Mouse (Mus musculus) MEL (cell line): Measurements from ENCODE around the gene Senp7.

ENCODE experiments used
- CTCF ChIP-seq, 3 experiments: IDR thresholded peaks in 2 of 3; conservative IDR thresholded peaks in 1 of 3; 2 replicates each; pipeline ENCODE4 v1.5.1; 2011 to 2012; ENCODE audit warnings: low read length in 3 of 3, low read depth in 2 of 3, mild to moderate bottlenecking in 2 of 3, improper control_type of control experiment in 1 of 3, inconsistent platforms in 1 of 3, mixed read lengths in 1 of 3, moderate library complexity in 1 of 3; ENCODE audit not compliant: control insufficient read depth in 1 of 3, insufficient read depth in 1 of 3, poor library complexity in 1 of 3, severe bottlenecking in 1 of 3
- EP300 ChIP-seq, 2 experiments: IDR thresholded peaks; 2 replicates each; pipeline ENCODE4 v1.6.1; 2011; ENCODE audit warnings: improper control_type of control experiment in 2 of 2, low read length in 2 of 2, low read depth in 1 of 2, mild to moderate bottlenecking in 1 of 2
- GATA1 ChIP-seq: IDR thresholded peaks from 2 replicates; pipeline ENCODE4 v1.6.1; 2011; ENCODE audit warnings: low read depth, low read length, improper control_type of control experiment
- JUND ChIP-seq: IDR thresholded peaks from 2 replicates; pipeline ENCODE4 v1.6.1; 2011; ENCODE audit warnings: low read depth, mild to moderate bottlenecking, improper control_type of control experiment, low read length
- MAX ChIP-seq: IDR thresholded peaks from 2 replicates; pipeline ENCODE4 v1.6.1; 2011; ENCODE audit warnings: low read length, improper control_type of control experiment
- NELFE ChIP-seq: IDR thresholded peaks from 2 replicates; pipeline ENCODE4 v1.6.1; 2011; ENCODE audit warnings: low read depth, low read length, improper control_type of control experiment
- POLR2A ChIP-seq, 2 experiments: IDR thresholded peaks; 2 replicates each; pipeline ENCODE4 v1.6.1; 2011 to 2012; ENCODE audit warnings: low read length in 2 of 2, mild to moderate bottlenecking in 2 of 2, control low read depth in 1 of 2, improper control_type of control experiment in 1 of 2, low read depth in 1 of 2, moderate library complexity in 1 of 2; ENCODE audit not compliant: control insufficient read depth in 1 of 2, insufficient read depth in 1 of 2, poor library complexity in 1 of 2
- SIN3A ChIP-seq: IDR thresholded peaks from 2 replicates; pipeline ENCODE4 v1.6.1; 2012; ENCODE audit warnings: low read length, improper control_type of control experiment, inconsistent platforms
- TAL1 ChIP-seq: IDR thresholded peaks from 2 replicates; pipeline ENCODE4 v1.6.1; 2012; ENCODE audit warnings: mild to moderate bottlenecking, inconsistent platforms, low read length, moderate library complexity, mixed read lengths
- ZMIZ1 ChIP-seq: IDR thresholded peaks from 2 replicates; pipeline ENCODE4 v1.6.1; 2012; ENCODE audit warnings: low read depth, mild to moderate bottlenecking, inconsistent platforms, low read length, improper control_type of control experiment, moderate library complexity

- no peak for TF ChIP-seq NELFE
- TF ChIP-seq MAX = no peak
- TF ChIP-seq CTCF (IDR thresholded peaks at IDR 0.05 in 2 of 3, conservative IDR thresholded peaks at IDR 0.05 in 1 of 3; ENCODE audit: control insufficient read depth in 1 of 3, insufficient read depth in 1 of 3, low read depth in 2 of 3, low read length in 3 of 3, poor library complexity in 1 of 3, severe bottlenecking in 1 of 3) = no peak
- TF ChIP-seq SIN3A = no peak
- TF ChIP-seq POLR2A (IDR thresholded peaks at IDR 0.05; ENCODE audit: control insufficient read depth in 1 of 2, insufficient read depth in 1 of 2, low read depth in 1 of 2, low read length in 2 of 2, poor library complexity in 1 of 2) = no peak
- no peak for TF ChIP-seq GATA1
- no peak for TF ChIP-seq ZMIZ1
- TF ChIP-seq EP300 (IDR thresholded peaks at IDR 0.05; ENCODE audit: low read depth in 1 of 2, low read length in 2 of 2) = no peak
- no peak for TF ChIP-seq TAL1
- no peak for TF ChIP-seq JUND
Observed at GRCm38 (mm10) chr16:56115706-56116105, 67.6 kb downstream of the Senp7 start.
